Mouse (Mus musculus) erythroblast, adult 5-6 weeks (primary cell): ENCODE data around the gene Bicra. TPM values are rescaled to one million over a fixed set of nuclear protein-coding genes. Genes with fewer than 3 reads are reported as not detected.

Source experiments
- ATAC-seq: replicated peaks from 2 replicates; pipeline ENCODE4 v1.8.0; 2016; ENCODE audit warnings: moderate number of reproducible peaks, mild to moderate bottlenecking, moderate TSS enrichment, inconsistent platforms; ENCODE audit not compliant: poor library complexity, low FRiP score, severe bottlenecking
- total RNA-seq, 2 experiments: library from RNA; stranded (forward) in 1 of 2; stranded (reverse) in 1 of 2; fragments of 150-400 nt in 1 of 2; fragments of 200-764, 138-1000 nt in 1 of 2; gene quantifications; 2 replicates each; pipeline versions ENCODE4 v1.2.3 to v1.2.4; 2015 to 2017; ENCODE audit warnings: low replicate concordance in 2 of 2

Bicra gene
- total RNA-seq, 2 experiments from 2014 or later: 2.2 to 20.9 TPM

DNA sequence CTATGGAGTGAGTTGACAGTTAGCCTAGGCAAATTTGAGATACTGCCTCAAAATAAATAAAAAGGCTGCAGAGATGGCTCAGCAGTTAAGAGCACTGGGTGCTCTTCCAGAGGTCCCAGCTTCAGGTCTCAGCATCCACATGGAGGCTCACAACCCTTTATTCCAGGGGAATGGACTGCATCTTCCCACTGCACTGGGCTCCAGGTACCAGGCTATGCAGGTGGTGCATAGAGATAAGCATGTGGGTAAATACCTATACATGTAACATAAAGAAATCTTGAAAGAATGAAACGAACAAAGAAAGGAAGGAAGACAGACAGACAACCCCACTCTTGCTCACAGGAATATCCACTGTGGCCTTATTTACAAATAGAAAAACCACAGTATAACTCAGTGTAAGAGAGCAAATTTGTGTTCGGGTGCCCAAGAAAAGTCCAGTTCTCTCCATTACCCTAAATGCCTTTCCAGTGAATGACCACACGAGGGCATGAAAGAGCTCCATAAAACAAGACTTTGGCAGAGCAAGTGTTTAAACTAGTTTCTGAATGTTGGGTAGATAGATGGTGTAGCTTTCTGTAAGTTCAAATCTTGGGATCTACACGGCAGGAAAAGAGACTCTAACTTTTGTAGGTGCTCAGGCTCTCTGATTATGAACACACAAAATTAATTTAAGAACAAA lies 64.9 kb downstream of the Bicra start:
- peak; percentile 65 for ATAC-seq

DNA sequence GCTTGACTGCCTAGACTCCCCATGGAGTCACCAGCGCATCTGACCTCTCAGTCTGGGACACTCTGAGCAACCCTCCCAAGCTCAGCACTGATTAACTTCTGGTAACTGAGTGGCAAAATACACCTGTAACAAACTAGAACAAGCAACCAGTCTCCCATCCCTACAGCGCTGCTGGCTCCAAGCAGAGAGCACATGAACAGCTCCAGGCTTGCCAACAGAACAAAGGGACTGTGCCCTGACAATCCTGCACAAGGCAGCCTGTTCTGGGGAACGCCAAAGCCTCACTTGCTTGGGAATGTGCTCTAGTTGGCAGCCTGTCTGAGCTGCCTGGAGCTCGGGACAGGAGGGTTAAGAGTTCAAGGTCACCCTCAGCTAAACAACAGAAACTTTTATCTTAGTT lies 66.2 kb downstream of the Bicra start:
- no peak for ATAC-seq

DNA sequence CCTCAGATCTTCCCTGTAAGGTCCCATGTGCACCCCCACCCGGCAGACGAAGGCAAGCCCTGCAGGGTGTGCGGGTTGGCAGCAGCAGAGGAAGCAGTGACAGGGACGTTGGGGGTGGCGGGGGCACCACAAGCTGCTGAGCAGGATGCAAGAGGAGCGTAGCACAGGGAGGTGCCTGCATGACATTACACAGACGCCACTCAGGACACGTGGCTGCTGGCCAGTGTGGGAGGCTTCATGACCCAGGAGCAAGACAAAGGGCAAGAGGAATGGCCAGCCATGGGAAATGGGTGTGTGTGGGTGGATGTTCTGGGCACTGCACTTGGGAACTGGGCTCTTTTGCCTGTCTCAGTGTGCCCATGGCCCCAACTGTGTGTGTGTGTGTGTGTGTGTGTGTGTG lies 67.5 kb downstream of the Bicra start:
- no peak for ATAC-seq

DNA sequence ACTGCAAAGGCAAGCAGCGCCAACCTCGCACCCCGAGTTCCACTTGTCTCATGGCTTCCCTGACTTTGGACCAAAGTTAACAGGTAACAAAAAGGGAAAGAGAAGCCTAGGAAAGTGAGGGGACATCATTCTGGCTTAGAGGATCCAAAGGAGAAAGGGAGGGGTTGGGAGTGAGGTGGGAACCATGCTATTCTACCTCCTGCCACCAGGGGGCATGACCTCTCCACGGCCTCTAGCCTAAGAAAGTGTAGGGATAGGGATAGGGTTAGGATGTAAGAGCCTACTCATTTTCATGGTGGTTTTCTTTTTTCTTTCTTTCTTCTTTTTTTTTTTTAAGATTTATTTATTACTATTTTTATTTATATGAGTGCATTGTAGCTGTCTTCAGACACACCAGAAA lies 71.8 kb downstream of the Bicra start:
- ATAC-seq: peak; percentile 80

DNA sequence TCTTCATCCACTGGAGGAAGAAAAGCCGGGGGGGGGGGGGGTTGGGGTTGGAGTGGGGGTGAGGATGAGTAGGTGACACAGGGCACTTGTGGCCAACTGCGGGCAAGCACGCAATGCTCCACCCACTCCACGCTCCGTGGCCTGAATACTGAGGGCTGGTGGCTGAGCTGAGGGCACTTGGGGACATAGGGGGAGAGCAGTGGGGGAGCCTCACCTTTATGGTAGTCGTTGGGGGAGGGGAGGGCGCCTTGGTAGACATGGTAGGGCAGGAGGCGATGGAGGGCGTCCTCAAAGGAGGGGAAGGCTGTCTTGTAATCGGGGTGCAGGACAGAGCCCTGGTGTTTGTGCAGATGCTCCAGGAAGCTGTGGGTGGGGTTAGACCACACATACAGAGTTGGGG lies 72.3 kb downstream of the Bicra start:
- peak; percentile 29; the same call in 1 of the 2 replicates for ATAC-seq

DNA sequence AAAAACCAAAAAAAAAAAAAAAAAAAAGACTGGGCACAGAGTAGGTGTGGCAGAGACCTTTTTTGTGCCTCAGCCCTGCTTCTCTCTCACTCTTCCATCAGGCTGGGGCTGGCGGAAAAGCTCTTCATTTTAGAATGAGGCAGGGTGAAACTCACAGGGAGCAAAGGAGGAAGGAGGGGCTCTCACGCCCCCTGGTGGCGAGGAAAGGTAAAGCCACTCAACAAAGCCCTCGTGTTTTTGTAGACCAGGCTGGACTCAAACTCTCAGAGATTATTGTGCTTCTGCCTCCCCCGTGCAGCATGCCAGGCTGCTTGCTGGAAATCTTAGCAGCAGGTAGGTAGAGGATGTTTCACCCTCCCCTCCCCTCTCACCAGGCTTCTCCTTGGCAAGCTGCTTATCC lies 73.0 kb downstream of the Bicra start:
- ATAC-seq: peak; percentile 59

DNA sequence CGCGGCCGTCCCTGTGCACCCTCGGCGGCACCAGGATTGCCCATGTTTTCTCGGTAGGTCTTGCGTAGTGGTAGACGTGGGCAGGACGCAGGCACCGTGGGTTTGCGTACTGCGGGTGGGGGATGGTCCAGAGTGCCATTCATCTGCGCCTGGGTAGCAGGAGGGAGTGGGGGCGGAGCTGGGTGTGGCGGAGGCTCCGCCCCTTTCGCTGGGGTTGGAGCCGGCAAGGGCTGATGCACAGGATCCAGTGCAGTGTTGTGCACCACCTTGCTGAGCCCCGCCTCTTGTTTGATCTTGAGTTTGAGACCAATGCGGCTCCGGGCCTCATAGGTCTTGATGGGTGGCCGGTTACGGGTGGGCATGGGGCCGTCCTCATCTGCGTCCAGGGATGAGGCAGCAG lies 75.5 kb downstream of the Bicra start:
- no peak for ATAC-seq

DNA sequence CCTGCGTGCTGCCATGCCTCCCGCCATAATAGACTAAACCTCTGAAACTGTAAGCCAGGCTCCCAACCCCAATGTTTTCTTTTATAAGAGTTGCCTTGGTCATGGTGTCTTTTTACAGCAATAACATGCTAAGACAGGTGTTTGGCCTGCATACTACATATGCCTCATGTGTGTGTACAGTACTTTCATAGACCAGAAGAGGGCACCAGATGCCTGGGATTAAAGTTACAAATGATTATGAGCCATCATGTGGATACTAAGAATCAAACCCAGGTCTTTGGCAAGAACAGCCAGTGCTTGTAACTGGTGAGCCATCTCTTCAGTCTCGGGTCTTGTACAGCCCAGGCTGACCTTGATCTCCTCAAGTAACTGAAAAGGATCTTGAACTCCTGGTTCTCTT lies 78.0 kb downstream of the Bicra start:
- no peak for ATAC-seq

DNA sequence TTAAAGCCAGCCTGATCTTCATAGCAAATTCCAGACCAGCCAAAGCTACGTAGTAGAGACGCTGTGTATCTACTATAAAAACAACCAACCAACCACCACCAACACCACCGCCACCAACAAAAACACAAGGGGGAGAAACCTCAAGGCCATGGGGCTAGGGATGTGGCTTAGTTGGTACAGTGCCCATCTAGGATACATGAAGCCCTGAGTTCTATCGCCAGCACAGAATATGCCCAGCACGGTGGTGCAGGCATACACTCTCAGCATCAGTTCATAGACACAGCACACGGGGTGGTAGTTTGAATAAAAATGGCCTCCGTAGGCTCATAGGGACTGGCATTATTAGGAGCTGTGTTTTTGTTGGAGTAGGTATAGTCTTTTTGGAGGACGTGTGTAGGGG lies 79.4 kb downstream of the Bicra start:
- ATAC-seq: no peak

DNA sequence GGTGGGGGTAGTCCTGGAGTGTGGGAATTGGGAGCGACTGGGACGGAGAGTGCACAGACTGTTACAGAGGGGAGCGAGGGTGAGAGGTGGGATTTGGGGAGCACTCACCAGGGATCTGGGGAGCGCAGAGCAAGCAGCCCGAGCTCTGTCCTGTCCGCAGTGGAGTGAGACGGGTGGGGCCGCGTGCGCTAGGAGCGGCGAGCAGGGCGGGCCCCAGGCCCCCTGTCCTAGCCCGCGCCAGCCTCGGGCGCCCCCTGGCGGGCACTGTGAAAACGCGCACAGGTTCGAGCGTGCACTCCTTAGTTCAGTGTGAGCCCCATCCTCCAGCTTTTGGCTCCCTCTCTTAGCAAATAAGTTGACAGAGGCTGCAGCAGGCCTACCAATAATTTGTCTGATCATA lies 80.4 kb downstream of the Bicra start, which contains the start of gene Ehd2:
Gene Ehd2 (minus strand): TSS at position 256 of the 400 bp plus-strand sequence.
- ATAC-seq: peak; percentile 75

DNA sequence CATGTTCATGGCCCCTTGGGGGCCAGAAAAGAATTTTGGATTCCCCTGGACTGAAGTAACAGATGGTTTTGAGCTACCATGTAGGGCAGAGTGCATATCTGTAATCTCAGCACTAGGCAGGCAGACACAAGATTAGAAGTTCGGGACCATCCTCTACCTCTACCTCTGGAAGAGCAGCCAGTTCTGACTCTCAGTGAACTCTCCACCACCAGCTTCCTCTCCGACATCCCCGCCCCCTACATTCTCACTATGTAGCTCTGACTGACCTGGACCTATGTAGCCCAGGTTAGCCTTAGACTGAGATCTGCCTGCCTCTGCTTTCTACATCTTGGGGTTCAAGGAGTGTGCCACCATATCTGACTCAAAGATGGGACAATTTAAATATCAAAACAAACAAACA lies 81.2 kb downstream of the Bicra start:
- ATAC-seq: no peak

DNA sequence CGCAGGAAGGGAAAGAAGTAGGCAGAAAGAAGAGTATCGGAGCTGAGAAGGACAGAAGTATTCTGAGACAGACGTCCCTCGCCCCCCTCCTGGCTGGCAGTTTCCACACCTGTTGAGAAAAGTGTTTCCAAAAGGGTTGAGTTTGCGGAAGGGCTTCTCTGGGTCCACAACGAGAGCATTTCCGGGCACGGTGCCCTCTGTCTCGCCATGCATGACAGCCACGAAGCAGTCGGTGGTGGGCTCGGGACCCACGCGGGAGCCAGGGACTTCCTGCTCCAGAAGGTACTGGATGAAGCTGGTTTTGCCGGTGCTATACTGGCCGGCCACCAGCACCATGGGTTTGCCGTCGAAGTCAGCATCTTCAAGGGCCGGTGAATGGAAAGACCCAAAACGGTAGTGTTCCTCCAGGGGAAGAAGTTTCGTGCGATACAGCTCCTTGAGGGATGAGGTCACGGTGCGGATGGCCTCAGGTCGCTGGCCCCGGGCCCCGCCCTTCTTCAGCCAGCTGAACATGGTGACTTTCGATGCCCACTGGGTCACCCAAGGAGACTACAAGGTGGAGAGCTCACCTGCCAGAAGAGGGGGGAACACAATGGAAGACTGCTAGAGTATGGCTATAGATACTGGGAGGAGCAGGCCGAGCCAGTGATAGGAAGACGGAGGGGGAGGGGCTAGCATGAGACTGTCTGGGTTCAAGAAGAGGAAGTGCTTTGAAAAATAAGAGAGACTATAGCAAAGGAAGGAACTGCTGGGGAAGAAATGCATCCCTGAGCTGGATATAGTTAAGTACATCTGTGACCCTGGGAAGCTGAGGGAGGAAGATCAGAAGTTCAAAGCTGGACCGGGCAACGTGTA lies 83.7 kb downstream of the Bicra start:
- no peak for ATAC-seq

DNA sequence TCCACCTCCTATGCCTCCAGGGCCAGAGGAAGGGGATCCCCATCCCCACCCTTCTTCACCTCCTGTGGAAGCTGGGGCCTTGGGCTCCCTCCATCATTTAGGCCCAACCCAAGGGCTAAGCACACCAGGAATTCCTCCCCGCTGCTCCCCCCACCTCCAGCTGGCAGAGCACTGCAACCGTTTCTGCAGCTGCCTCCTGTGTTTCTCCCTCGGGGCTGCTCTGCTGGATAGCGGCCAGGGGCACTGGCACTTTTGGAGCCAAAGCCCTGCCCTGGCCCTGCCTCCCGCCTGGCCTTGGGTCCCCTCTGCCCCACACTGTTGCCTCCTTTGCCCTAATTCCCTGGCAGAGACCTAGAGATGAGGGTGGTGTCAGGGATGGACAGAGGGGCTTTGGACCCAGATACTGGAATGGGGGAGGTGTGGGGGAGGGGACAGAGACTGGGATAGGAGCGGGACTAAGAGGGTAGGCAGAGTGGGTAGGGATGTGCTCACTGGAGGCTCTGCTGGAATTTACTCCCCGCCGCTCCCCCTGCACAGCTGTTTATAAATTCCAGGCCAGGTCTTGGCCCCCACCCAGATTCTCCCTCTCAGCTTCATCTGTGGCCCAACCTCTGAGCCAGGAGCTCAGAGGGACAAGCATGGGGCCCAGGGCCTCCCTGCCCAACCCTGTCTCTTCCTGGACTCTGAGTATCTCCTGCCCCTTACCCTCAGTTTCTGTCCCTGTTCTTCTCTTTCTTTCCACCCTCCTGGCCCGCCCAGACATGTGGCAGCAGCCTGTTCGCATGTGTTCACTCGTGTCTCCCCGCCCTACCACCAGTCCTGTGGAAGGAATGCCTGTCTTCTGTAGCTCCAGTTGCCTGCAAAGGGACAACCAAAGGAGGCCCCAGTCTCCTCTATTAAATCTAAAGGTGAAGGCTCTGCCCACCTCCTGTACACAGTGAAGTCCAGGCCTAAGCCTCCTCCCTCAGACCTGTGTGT lies 85.1 kb downstream of the Bicra start:
- no peak for ATAC-seq

DNA sequence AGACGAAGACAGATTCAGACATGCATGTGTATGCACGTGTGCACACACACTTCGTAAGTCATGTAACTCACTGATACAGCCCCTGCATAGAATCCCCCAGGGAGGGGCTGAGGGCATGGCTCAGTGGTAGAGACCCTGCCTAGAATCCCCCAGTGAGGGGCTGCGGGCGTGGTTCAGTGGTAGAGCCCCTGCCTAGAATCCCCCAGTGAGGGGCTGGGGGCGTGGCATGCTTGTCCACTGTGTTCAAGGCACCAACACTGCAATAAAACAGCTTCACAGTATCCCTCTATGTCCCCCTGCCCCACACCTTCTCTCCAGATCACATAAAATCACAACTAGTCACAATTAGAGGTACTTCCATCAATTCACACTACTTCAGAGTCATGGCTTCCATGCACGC lies 85.9 kb downstream of the Bicra start:
- no peak for ATAC-seq

DNA sequence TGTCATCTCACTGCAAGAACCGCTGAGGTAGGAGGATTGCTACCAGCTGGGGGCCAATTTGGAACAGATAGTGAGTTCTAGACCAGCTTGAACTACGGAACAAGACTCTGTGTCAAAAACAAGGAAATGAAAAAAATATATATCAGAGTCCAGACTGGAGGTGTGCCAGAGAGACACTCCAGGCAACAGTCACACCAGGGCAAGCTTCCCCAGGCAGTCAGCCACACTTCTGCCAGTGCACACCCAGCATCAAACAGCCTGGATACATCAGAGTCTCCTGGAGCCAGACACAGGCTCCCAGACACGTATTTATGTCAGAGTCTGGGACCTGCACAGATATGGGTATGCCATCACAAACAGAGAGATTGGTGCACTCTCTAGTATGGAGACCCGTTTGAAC lies 86.5 kb downstream of the Bicra start:
- ATAC-seq: no peak

DNA sequence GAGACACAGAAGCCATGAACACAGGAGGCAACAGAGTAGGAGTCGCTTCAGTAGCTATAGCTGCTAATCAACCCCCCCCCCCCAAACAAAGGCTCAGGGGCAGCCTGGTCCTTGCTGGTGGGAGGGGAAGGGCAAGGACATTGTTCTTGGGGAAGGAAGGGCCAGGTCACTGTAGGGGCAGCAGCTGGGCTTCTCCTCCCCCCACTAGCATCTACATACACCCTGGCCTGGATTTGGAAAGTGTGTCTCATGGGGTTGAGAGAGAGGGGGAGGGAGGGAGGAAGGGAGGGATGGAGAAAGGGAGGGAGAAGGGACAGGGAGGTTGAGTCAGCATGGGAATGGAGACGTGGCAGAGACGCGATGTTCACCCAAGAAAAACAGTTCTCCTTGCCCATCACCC lies 87.0 kb downstream of the Bicra start:
- no peak for ATAC-seq

DNA sequence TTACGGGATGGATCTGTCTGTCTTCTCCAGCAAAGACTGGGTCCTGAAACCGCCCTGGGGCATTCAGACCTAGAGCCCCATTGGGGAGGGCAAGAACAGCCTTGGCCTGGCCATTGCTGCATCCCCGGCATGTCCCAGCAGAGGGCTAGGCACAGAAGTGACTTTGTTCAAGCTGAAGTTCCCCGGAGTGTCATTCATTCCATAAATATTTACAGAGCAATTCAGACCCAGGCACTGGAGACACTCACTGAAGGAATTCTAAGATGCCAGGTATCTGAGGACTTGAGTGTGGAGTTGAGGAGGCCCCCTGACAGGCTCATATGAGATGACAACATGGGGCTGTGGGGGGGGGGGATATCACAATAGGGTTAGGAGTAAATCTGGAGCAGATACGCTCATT lies 91.6 kb downstream of the Bicra start:
- no peak for ATAC-seq

DNA sequence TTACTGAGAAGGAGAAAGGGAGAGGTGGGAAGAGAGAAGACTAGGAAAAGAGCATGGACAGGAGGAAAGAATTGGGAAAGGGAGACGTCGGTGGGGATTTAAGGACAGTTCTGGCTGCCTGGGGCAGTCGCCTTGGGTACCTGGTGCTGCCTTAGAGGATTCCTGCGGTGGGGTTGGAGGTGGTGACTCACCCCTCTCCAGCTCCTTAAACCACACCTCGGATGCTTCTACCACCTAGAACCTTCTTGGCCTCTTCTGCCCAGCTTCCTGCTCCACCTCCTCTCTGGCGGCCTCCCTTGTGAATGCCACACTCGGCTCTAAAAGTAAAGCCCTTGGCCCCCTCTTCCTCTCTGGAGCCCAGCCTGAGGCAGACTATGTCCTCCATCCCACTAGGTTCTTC lies 92.2 kb downstream of the Bicra start:
- no peak for ATAC-seq

DNA sequence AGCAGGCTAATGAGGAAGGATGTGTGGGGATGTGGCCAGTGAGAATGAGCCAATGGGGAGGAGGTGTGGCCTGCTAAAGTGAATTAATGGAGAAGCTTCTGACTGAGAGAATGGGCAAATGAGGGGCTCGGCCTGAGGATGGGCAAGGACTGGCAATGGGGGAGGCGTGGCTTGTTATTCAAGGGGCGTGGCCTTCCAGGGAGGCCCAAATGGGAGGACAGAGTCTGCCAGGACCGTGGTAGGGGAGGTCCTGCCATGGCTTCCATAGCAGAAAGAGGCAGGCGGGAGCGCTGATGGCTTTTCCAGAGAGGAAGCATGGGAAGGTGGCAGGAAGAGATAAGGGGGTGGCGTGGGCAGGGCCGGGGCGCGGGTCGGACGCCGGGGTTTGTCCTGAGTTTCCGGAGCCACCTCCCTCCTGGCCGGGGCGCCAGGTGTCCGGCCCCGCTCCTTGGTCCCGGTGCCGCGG lies 92.7 kb downstream of the Bicra start:
- ATAC-seq: peak; percentile 50

DNA sequence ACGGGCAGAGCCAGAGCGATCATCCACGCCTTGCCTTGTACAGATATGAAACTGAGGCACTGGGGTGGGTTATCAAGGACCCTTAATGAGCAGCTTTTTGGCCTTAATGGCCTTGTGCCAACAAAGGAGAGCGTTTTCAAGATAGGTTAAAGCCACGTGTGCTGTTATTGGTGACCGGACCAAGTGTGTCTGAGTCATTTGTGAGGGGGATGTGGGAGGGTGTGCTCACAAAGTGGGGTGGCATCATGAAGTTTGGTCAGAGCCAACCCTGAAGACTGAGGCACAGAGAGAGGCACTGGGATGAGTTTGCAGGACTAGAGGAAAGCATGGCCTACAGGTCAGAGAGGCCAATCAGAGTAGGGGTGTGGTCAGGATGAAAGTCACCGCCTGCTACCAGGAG lies 93.3 kb downstream of the Bicra start:
- ATAC-seq: peak; percentile 75
